Mouse (Mus musculus): Measurements from ENCODE around the gene Mblac1.

The Mblac1 gene

DNA sequence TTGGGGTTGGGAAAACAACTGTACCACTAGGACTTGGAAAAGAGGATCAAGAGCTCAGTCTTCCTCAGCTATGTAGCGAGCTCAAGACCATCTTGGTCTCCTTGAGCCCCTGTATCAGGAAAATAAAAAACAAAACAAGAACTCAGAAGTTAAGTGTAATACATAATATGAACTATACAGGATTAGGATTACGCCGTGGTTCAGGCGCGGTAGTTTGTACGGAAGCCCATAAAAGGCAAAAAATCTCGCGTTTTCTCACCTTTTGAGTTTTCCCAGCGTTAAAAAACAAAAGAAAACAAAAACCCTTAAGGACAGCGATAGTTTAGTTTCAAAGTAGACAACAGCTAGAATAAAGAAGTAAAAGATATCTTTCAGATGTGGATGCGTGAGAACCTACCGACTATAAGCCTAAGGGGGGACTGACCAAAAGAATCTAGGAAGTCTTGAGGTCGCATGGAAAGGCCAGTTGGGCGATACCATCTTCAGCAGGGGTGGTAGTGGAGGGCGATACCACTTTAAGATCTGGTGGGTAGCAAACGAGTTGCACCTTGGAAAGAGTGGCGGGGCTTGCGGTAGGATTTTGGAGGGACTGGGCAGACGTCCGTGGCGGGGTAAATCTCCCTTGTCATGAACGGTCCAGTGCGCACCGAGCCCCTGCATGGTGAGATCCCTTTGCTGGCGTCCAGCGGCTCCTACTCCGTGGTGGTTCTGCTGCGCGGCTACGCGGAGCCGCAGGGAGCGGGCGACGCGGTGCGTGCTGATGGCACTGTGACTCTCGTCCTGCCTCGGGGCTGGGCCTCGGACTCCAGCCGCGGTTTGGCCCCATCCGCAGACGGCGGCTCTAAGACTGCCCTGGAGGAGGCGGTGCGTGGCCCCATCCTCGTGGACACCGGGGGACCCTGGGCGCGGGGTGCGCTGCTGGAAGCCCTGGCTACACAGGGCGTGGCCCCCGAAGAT is at the start of gene Mblac1:
Gene Mblac1, plus strand, starts transcription at position 544 of the 957 bp plus-strand sequence.
- DNase-seq (ENCODE audit: low spot score): peak; percentile 84

DNA sequence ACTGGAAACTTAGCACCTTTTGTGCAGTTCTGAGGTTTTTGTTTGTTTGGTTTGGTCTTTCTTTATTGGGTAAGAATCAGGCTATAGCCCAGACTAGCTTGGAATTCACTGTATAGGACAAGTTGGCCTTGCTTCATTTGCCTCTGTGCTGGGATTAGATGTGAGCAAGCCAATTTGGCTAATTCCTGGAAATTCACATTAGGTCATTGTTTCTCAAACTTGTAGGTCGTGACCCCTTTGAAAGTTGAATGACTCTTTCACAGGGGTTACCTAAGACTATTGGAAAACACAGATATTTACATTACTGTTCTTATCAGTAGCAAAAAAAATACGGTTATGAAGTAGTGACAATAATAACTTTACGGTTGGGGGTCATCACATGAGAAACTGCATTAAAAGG is 39.7 kb upstream of the Mblac1 start:
- no peak for DNase-seq (ENCODE audit: low spot score)

DNA sequence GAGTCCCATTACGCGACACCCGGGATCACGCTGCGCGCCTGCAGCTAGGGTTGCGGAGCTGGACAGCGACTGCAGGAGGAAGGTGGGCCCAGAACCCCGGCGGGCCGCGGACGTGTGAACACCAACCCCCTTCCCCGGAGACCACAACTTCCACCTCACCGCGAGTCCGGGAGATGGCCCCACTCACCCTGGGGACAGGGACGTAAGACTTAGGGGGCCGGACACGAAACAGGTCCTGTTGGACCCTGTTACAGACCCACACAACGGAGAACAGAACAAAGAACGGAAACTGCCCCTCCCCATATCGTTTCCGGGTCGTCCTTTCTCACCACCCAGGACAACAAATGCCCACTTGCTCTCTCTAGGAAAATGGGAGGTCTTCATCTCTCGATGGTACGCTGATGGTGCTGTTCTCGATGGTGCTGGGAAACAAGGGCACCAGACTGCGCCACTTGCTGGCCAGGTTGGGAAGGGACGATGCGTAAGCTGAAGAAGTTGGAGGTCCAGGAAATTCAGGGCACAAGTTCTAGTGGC is 38.6 kb upstream of the Mblac1 start, which contains the start of gene Zfp113:
Gene Zfp113, minus strand, starts transcription at position 302 of the 534 bp plus-strand sequence.
- peak; percentile 87 for DNase-seq (ENCODE audit: low spot score)

DNA sequence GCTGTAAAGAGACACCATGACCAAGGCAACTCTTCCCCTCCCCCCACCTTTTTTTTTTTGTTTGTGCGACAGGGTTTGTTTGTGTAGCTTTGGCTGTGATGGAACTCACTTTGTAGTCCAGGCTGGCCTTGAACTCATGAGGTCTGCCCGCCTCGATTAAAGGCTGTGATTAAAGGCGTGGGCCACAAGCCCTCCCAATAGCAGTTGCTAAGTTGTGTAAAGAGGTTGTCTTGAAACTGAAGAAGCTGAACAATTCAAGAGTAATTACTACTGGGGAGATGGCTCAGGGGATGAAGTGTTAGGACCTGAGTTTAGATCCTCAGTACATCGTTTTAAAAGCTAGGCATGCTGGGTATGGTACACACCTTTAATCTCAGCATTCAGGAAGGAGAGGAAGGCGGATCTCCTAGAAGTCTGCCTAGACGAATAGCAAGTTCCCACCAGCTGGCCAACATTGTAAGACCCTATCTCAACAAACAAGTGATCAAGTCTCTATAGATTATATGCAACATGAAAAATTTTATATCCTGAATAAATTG is 33.8 kb upstream of the Mblac1 start:
- no peak for DNase-seq (ENCODE audit: low spot score)

DNA sequence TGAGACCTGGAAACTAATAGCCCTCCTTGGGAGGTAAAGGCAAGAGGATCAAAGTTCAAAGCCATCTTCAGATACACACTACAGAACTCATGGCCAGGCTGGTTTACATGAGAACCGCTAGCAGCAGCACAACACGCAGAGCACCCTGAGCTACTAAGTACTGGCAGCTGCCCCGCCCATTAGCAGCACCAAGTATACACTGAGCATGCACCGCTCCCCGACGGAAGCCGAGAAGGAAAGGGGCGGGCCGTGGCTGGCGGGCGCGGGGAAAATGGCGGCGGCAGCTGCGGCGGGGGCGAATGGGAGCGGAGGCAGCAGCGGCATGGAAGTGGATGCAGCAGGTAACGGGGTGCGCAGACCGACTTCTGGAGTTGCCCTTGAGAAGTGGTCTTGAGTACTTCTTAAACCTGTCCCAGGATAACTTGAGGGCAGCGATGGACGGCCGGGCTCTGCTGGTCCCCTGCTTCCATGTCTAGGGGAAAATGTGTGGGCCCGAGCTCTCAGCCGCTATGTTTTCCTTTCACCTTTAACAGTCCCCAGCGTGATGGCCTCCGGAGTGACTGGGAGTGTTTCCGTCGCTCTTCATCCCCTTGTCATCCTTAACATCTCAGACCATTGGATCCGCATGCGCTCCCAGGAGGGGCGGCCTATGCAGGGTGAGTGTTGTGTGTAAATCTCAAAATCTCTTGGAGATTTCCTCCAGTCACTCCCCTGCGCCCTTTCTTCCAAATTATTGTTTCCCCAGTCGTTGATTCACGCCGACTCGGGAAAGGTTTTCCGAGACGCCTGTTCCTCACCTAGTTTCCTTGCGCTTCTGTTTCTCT is 33.1 kb upstream of the Mblac1 start, which contains the start of gene Cops6:
Gene Cops6, plus strand, starts transcription at position 230 of the 824 bp plus-strand sequence.
- DNase-seq (ENCODE audit: low spot score): peak; percentile 94

DNA sequence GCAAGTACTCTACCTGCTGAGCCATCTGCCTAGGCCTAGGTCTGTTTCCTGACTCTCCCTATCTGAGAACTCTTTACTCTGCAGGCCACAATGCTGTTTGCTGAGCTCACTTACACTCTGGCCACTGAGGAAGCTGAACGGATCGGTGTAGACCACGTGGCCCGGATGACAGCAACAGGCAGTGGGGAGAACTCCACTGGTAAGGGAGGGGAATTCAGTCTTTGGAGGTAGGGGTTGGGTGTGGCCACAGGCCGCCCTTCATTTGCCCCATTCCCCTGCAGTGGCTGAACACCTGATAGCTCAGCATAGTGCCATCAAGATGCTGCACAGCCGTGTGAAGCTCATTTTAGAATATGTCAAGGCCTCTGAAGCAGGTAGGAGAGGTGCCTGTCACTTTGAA is 31.1 kb upstream of the Mblac1 start:
- DNase-seq (ENCODE audit: low spot score): no peak

DNA sequence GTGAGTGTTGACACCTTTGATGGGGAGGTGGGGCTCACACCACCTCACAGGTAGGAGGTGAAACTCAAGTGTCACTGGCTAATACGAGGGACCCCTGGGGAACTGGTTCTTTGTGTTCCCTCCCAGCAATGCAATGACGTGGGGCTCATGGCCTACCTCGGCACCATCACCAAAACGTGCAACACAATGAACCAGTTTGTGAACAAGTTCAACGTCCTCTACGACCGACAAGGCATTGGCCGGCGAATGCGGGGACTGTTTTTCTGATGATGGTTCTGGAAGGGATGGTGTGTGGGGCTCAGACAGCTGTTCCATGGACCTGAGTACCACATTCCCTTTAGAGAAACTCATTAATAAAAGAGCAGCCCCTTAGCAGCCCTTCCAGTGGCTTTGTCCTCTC is 30.5 kb upstream of the Mblac1 start:
- DNase-seq (ENCODE audit: low spot score): no peak

DNA sequence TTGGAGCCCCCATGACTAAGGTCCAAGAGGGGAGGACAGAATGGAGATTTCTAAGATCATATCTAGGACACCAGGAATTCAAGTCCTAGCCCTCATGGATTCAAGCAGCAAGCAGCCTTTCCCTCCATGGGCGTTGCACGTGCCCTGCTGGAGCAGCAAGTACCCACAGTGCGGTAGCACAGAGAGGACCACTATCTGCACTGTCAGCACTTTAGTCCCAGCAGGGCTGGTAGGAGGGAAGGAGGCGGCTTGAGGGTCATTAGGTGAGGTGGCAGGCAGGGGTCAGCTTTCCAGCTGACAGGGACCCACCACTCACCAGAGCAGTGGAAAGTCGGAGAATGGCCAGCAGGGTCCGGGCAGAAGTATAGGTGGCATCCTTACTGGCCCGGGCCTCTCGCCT is 28.5 kb upstream of the Mblac1 start:
- DNase-seq (ENCODE audit: low spot score): no peak

DNA sequence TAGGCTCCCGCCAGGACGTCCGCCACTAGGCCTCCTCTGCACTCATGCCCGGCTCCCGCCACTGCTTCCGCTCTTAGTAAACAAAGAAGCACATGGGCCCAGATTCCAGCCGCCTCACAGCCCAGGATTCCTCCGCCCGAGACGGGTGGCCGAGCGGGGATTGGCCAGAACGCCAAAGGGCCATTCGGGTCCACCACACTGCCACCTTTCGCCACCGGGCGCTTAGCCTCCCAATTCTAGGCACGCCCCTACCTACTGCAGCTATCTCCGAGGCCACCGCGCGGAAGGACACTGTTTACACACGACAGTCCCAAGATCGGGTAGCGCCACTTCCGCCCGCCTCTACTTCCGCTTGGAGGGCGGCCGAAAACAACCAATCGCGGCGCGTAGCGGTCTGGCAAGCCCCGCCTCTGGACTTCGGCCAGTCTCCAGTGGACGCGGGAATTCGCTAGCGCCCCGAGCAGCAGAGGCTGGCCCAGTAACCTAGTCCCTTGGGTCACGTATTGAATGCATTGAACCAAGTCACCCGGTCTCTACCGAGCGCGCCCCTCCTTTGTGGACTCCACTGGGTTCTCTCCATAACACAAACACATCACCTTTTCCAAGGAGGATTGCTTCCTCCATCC is 23.1 kb upstream of the Mblac1 start:
- DNase-seq (ENCODE audit: low spot score): peak; percentile 97

DNA sequence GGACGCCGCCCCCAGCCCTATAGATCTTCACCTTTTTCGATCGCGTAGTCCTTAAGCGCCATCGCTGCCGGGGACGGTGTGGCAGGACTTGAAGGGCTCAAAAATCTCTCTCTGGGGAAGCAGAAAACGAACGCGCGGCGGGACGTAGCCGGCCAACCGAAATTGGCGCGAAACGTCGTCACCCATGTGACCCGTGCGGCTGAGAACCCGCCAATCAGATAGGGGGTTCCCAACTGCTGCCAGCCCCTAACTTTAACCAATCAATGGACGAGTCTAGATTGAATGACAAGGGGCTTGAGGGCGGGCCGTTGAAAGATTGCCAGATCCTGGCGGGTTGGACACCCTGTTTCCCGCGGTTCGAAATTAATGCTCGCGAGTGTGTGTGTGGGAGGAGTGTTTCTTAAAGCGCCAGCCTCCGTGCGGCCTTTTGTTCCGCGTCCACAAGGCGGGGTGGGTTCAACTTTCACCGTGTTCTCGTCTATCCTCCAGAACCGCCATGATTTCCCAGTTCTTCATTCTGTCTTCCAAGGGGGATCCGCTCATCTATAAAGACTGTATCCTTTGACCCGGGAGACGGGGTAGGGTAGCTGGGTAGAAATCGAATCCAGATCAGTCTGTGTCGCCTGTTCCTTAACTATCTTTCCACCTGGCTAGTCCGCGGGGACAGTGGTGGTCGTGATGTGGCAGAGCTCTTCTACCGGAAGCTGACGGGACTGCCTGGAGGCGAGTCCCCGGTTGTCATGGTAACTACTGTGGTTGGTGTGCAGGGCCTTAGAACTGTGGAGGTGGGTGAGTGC is 22.2 kb upstream of the Mblac1 start, which contains the start of the genes Ap4m1 and Mcm7:
Gene Ap4m1, plus strand, starts transcription at position 308 of the 797 bp plus-strand sequence.
Gene Mcm7, minus strand, starts transcription at position 728 of the 797 bp plus-strand sequence.
- DNase-seq (ENCODE audit: low spot score): peak; percentile 98

DNA sequence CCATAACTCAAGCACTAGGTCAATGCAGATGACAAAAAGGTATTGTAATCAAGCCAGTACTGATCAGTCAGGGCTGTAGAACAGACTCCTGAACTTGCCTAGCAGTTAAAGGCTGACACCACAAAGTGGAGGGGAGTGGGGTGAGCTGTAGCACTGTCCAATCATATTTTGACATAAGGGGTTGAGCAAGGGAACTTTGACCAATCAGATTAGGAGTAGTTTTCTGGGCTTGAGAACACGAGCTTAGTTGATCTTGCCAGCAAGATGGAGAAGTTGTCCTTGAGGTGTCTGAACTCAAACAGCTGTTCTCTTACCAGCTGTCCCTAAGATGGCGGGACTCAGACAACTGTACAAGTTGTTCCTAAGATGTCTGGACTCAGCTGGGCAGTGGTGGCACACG is 20.9 kb upstream of the Mblac1 start:
- no peak for DNase-seq (ENCODE audit: low spot score)

DNA sequence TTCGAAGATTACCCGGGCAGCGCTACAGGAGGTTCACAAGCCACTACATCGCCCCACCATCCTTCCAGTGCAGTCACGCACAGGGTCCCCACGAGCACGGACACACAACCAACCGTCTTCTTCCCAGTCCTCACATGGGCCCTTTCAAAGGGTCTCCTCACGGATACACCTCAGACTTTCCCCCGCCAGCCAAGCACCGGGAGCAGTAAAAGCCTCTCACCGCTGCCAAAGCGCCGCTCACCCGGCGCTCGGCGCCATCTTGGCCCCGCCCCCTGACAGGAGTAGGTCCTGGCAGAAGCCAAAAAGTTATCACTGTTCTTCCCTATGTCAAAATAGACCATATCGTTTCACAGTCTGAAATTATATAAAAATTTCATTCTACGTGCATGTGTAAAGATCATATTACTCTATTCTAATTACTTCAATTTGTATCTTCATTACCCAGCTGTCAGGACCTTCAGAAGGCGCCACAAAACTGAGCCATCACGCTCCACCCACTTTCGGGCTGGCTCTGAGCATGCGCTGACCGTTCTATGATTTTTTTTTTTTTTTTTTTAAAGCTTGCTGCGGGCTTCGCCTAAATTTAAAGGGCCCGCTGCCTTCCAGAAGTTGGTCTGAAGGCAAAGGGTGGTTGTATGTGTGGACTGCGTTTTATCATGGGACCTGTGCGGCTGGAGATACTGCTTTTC is 7.0 kb upstream of the Mblac1 start, which contains the start of the genes Taf6 and Cnpy4:
Gene Taf6, minus strand, starts transcription at position 502 of the 689 bp plus-strand sequence.
Gene Cnpy4, plus strand, starts transcription at position 536 of the 689 bp plus-strand sequence.
- peak; percentile 83 for DNase-seq (ENCODE audit: low spot score)

DNA sequence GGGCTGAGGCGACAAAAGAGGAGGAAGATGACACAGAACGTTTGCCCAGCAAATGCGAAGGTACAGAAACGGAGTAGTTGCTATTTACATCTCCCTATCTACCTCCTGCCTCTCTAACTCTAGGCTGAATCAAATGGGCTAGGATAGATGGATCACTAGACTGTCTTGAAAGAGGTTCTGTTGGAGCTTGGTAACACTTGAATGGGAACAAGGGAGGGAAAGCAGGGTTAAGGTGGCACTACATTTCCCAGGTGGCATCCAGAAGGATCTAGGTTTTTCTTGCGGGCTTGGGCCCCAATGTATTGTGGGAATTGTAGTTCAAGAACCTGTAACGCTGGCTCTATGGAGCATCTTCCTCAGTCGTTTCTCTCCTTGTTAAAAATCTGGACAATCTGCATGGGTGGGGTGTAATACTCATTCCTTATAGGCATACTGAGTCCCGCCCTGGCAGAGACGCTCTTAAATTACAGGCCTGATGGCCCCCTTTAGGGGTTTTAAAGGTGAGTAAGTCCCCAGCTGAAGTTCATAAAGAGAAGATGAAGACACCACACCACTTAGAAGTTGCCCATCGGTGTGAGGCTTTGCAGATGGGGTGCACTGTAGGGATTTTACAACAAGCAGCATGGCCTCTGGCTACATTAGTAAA is 6.3 kb upstream of the Mblac1 start:
- DNase-seq (ENCODE audit: low spot score): peak; percentile 67

DNA sequence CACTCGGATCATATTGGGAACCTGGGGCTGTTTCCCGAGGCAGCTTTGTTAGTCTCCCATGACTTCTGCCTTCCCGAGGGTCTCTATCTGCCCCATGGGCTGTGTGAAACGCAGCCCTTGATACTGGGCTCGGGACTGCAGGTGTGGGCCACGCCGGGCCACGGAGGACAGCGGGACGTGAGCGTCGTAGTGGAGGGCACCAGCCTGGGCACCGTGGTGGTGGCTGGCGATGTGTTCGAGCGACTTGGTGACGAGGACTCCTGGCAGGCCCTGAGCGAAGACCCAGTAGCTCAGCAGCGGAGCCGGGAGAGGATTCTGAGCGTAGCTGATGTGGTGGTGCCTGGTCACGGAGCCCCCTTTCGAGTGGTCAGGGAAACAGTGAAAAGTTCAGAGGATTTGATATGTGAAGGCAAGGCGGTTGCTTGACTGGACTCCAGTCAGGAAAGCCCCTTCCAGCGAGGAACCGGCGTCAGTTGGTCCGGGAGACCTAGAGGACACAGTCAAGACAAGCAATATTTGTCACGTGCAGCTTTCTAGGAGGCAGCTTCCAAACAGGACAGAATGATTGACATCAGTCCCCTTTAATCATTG is 736 bp downstream of the Mblac1 start:
- DNase-seq (ENCODE audit: low spot score): peak; percentile 24

DNA sequence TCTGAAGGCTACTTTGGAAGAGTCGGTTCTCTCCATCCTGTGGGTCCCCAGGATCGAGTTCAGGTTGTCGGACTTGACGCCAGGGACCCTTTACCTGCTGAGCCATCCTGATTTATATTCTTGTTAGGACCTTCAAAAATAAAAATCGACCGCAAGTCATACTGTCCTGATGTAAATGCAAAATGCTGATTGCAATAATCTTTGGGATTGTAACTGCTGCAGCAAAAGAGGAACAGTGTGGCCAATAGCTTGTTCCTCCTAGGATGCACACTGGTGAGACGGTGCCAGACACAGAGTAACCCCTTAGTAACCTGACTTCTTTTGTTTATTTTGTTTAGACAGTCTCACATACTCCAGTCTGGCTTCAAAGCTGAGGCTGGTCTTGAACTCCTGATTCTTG is 1.3 kb downstream of the Mblac1 start:
- no peak for DNase-seq (ENCODE audit: low spot score)

DNA sequence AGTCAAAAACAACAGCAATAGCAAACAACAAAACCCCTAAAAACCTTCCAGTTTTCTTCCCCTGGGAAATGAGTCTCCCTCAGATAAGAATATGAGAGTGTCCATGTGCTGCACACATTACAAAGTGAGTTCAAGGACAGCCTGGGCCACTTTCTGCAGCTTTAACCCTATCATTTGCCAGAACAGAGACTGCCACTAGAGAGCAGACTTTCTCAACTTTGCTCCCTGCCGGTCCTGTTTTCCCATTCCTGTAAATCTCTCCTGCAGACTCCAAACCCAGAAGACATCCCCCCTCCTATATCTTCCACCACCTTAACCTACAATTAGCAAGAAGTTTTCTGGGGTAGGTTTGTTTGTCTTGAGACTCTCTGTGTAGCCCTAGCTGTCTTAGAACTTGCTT is 5.5 kb downstream of the Mblac1 start:
- no peak for DNase-seq (ENCODE audit: low spot score)

DNA sequence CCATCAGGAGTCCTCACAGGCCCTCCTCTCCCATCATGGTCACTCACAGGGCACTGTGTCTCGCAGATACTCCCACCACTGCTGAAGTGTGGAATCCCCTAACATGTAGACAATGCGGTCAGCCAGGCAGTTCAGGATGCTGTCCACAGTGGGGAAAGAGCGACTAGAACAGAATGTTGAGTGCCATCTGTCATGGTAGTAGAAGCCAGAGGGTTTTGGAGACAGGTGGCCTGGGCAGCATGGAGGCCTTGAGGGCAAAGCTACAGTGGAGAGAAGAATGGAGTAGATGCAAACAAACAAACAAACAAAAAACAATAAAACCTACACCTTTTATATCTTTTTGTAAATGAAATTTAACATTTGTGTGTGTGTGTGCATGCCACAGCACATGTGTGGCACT is 8.0 kb downstream of the Mblac1 start:
- no peak for DNase-seq (ENCODE audit: low spot score)

DNA sequence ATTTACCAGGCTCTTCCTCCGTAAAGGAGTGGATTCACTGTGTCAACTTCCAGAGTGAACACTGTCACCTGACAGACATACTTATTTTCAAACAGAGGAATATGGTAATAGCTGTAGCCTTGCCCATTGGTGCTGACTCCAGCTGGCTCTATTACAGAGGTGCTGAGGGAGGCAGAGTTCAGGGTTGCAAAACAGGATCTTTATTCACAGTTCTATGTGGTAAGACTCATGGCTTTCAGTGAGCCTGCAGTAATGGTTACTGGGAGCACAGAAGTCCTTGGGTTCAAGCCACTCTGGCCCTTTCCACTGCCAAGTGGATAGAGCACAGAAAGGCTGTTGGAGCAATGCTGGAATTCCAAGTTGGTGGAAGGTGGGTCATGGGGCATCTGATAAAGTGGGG is 13.1 kb downstream of the Mblac1 start:
- DNase-seq (ENCODE audit: low spot score): no peak

DNA sequence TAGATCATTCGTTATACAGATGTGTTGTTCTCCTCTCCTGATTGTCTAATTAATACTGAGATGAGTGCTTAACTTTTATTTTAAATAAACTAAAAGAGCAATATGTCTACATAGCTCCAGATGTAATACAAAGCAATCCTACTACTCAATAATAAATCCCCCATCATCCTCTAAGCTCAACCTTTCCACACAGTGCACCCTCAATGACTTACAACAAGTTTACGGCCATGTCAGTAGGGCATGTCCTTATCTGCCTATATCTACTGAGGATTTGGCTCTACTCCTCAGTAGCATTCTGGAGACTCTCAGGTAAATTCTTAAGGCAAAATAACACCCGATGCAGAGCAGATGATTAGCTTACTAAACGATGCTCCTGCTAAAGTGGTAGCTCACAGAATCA is 13.8 kb downstream of the Mblac1 start:
- DNase-seq (ENCODE audit: low spot score): no peak
